Mouse (Mus musculus): ENCODE data around the gene Tmtc1.

Tmtc1 gene

GRCm38 (mm10) chr6:148367094-148367539 is 77.1 kb downstream of the Tmtc1 start:
- peak; percentile 21 to 32 for DNase-seq

- DNase-seq: no peak
These were observed 77.6 kb downstream of the Tmtc1 start for GRCm38 (mm10) chr6:148366629-148367028.

- DNase-seq: no peak
These were observed 81.0 kb downstream of the Tmtc1 start for GRCm38 (mm10) chr6:148363162-148363561.

- DNase-seq: no peak
These were observed 81.7 kb downstream of the Tmtc1 start for GRCm38 (mm10) chr6:148362475-148362874.

GRCm38 (mm10) chr6:148359348-148359905 is 84.8 kb downstream of the Tmtc1 start:
- no peak for DNase-seq

- DNase-seq: peak in 1 of 2 experiments; percentile 15
These were observed 85.5 kb downstream of the Tmtc1 start for GRCm38 (mm10) chr6:148358580-148359246.

GRCm38 (mm10) chr6:148356141-148356540 is 88.0 kb downstream of the Tmtc1 start:
- no peak for DNase-seq

- peak; percentile 79 to 88 for DNase-seq
These were observed 89.4 kb downstream of the Tmtc1 start for GRCm38 (mm10) chr6:148354509-148355474.

GRCm38 (mm10) chr6:148354151-148354508 is 90.1 kb downstream of the Tmtc1 start:
- no peak for DNase-seq

GRCm38 (mm10) chr6:148345001-148345400 is 99.2 kb downstream of the Tmtc1 start:
- DNase-seq: no peak

GRCm38 (mm10) chr6:148342191-148342590 is 102.0 kb downstream of the Tmtc1 start:
- DNase-seq: no peak

GRCm38 (mm10) chr6:148341765-148342164 is 102.4 kb downstream of the Tmtc1 start:
- no peak for DNase-seq

GRCm38 (mm10) chr6:148338326-148338957 is 105.7 kb downstream of the Tmtc1 start:
- no peak for DNase-seq

GRCm38 (mm10) chr6:148336290-148336955 is 107.8 kb downstream of the Tmtc1 start:
- no peak for DNase-seq

GRCm38 (mm10) chr6:148331916-148332315 is 112.3 kb downstream of the Tmtc1 start:
- no peak for DNase-seq

- DNase-seq: no peak
These were observed 114.2 kb downstream of the Tmtc1 start for GRCm38 (mm10) chr6:148329976-148330375.

GRCm38 (mm10) chr6:148328928-148329327 is 115.3 kb downstream of the Tmtc1 start:
- DNase-seq: no peak

GRCm38 (mm10) chr6:148328130-148328529 is 116.1 kb downstream of the Tmtc1 start:
- DNase-seq: no peak

GRCm38 (mm10) chr6:148318736-148319135 is 125.5 kb downstream of the Tmtc1 start:
- peak in 1 of 2 experiments; percentile 16 for DNase-seq

GRCm38 (mm10) chr6:148315571-148316080 is 128.6 kb downstream of the Tmtc1 start:
- no peak for DNase-seq

- DNase-seq: no peak
These were observed 129.1 kb downstream of the Tmtc1 start for GRCm38 (mm10) chr6:148315106-148315505.

GRCm38 (mm10) chr6:148310981-148311380 is 133.2 kb downstream of the Tmtc1 start:
- DNase-seq: no peak
